Mouse (Mus musculus): ENCODE results near the gene Rnase13. TPM values are rescaled to one million over a fixed set of nuclear protein-coding genes. Genes with fewer than 3 reads are reported as not detected.

Gene Rnase13
- polyA plus RNA-seq, 1 experiment from 2014 or later: not detected

- H3K9me3 ChIP-seq: no peaks in the 10 kb centered on the region
- no peak for ATAC-seq (ENCODE audit: insufficient read depth, low FRiP score, low read depth)
- no peak within 1 kb of the TSS for H3K4me3 ChIP-seq (replicated peaks)
- peaks cover 40% of the 10 kb centered on the region for H3K36me3 ChIP-seq
- no peak within 1 kb of the TSS for H3K4me2 ChIP-seq
- WGBS: 86% methylated on average over 9 of the region's 9 CpGs
- H3K4me1 ChIP-seq: 0 out of 2 replicates have a peak, but pooled peaks cover 4% of the 10 kb centered on the region
- H3K27ac ChIP-seq: no peak within 1 kb of the TSS
- no peaks in the 10 kb centered on the region for H3K27me3 ChIP-seq (replicated peaks)
- no peak within 1 kb of the TSS for H3K9ac ChIP-seq
Observed at GRCm38 (mm10) chr14:51892191-51892939, 30.2 kb downstream of the Rnase13 start, which contains the start of gene Slc39a2. TSS of gene Slc39a2 (plus strand) at chr14:51892889.

GRCm38 (mm10) chr14:51889833-51890232 is 32.7 kb downstream of the Rnase13 start:
- ATAC-seq (ENCODE audit: insufficient read depth, low FRiP score, low read depth): no peak
- no peaks in the 10 kb centered on the region for H3K27me3 ChIP-seq (replicated peaks)
- no peak overlapping the region for H3K4me3 ChIP-seq (replicated peaks)
- H3K9ac ChIP-seq: no peak overlapping the region
- H3K4me2 ChIP-seq: no peak overlapping the region
- no peak overlapping the region for H3K27ac ChIP-seq
- no peaks in the 10 kb centered on the region for H3K9me3 ChIP-seq
- peaks cover 48% of the 10 kb centered on the region for H3K36me3 ChIP-seq
- peaks cover 15% of the 10 kb centered on the region; the same call in 1 of the 2 replicates for H3K4me1 ChIP-seq
- WGBS: 85% methylated on average over 6 of the region's 6 CpGs

- Histone ChIP-seq H3K27me3 (replicated peaks) (no peaks in the 10 kb centered on the region), H3K4me1 (peaks cover 11% of the 10 kb centered on the region; the same call in 1 of the 2 replicates), H3K4me3 (replicated peaks) (peak overlapping the region; percentile 71; the same call in 1 of the 2 replicates), H3K4me2 (peak overlapping the region; percentile 74), H3K27ac (no peak overlapping the region), H3K9ac (no peak overlapping the region), H3K36me3 (peaks cover 40% of the 10 kb centered on the region), H3K9me3 (no peaks in the 10 kb centered on the region)
- no peak for ATAC-seq (ENCODE audit: insufficient read depth, low FRiP score, low read depth)
- WGBS: 69% methylated on average over 6 of the region's 6 CpGs
Observed at GRCm38 (mm10) chr14:51886051-51886450, 36.5 kb downstream of the Rnase13 start.

GRCm38 (mm10) chr14:51884598-51885331 is 37.8 kb downstream of the Rnase13 start, which contains the start of gene Mettl17:
TSS of gene Mettl17 (plus strand) at chr14:51884842.
- peak within 1 kb of the TSS; percentile 71 for H3K4me3 ChIP-seq (replicated peaks)
- H3K9ac ChIP-seq: peak within 1 kb of the TSS; percentile 46; the same call in 1 of the 2 replicates
- H3K9me3 ChIP-seq: no peaks in the 10 kb centered on the region
- peak; percentile 96 for ATAC-seq (ENCODE audit: insufficient read depth, low FRiP score, low read depth)
- H3K36me3 ChIP-seq: peaks cover 29% of the 10 kb centered on the region; the same call in 1 of the 2 replicates
- peak within 1 kb of the TSS; percentile 74 for H3K4me2 ChIP-seq
- WGBS: 0% methylated on average over 43 of the region's 43 CpGs
- H3K4me1 ChIP-seq: peaks cover 11% of the 10 kb centered on the region; the same call in 1 of the 2 replicates
- H3K27ac ChIP-seq: peak within 1 kb of the TSS; percentile 84
- H3K27me3 ChIP-seq (replicated peaks): no peaks in the 10 kb centered on the region

GRCm38 (mm10) chr14:51884031-51884544 is 38.5 kb downstream of the Rnase13 start:
- Histone ChIP-seq H3K4me1 (peaks cover 11% of the 10 kb centered on the region; the same call in 1 of the 2 replicates), H3K36me3 (peaks cover 23% of the 10 kb centered on the region; the same call in 1 of the 2 replicates), H3K9ac (no peak overlapping the region), H3K4me2 (peak overlapping the region; percentile 74), H3K27me3 (replicated peaks) (no peaks in the 10 kb centered on the region), H3K9me3 (no peaks in the 10 kb centered on the region), H3K27ac (peak overlapping the region; percentile 84), H3K4me3 (replicated peaks) (peak overlapping the region; percentile 71)
- WGBS: under 1% methylated on average over 14 of the region's 14 CpGs
- peak; percentile 11 for ATAC-seq (ENCODE audit: insufficient read depth, low FRiP score, low read depth)

- 1% methylated on average over 4 of the region's 4 CpGs for WGBS
- ATAC-seq (ENCODE audit: insufficient read depth, low FRiP score, low read depth): peak; percentile 28; the same call in 1 of the 2 replicates
- no peak overlapping the region for H3K9ac ChIP-seq
Observed at GRCm38 (mm10) chr14:51883527-51884030, 39.0 kb downstream of the Rnase13 start.

GRCm38 (mm10) chr14:51877517-51877916 is 45.1 kb downstream of the Rnase13 start:
- 74% methylated on average over 3 of the region's 3 CpGs for whole genome bisulfite sequencing
- Histone ChIP-seq H3K27me3 (replicated peaks) (no peaks in the 10 kb centered on the region), H3K27ac (no peak overlapping the region), H3K4me3 (replicated peaks) (no peak overlapping the region), H3K36me3 (no peaks in the 10 kb centered on the region), H3K4me2 (no peak overlapping the region), H3K4me1 (no peaks in the 10 kb centered on the region), H3K9me3 (no peaks in the 10 kb centered on the region), H3K9ac (no peak overlapping the region)
- ATAC-seq (ENCODE audit: insufficient read depth, low FRiP score, low read depth): no peak

More at GRCm38 (mm10) chr14:51883527-51884030, 39.0 kb downstream of the Rnase13 start:
- Histone ChIP-seq H3K9me3 (no peaks in the 10 kb centered on the region), H3K27ac (peak overlapping the region; percentile 84), H3K27me3 (replicated peaks) (no peaks in the 10 kb centered on the region), H3K36me3 (peaks cover 18% of the 10 kb centered on the region; the same call in 1 of the 2 replicates), H3K4me2 (peak overlapping the region; percentile 74), H3K4me3 (replicated peaks) (peak overlapping the region; percentile 71), H3K4me1 (peaks cover 11% of the 10 kb centered on the region; the same call in 1 of the 2 replicates)

GRCm38 (mm10) chr14:51871741-51872140 is 50.8 kb downstream of the Rnase13 start:
- H3K4me3 ChIP-seq (replicated peaks): no peak overlapping the region

More at GRCm38 (mm10) chr14:51871741-51872140, 50.8 kb downstream of the Rnase13 start:
- H3K9ac ChIP-seq: no peak overlapping the region
- H3K4me1 ChIP-seq: no peaks in the 10 kb centered on the region
- H3K27me3 ChIP-seq (replicated peaks): no peaks in the 10 kb centered on the region
- no peak for ATAC-seq (ENCODE audit: insufficient read depth, low FRiP score, low read depth)
- H3K4me2 ChIP-seq: no peak overlapping the region
- H3K9me3 ChIP-seq: no peaks in the 10 kb centered on the region
- H3K27ac ChIP-seq: no peak overlapping the region
- H3K36me3 ChIP-seq: no peaks in the 10 kb centered on the region
- 72% methylated on average over 9 of the region's 9 CpGs for WGBS

Other genes with a start within 250 kb of the Rnase13 start
- not detected in 2 replicates for gene Gm17079, start 227.3 kb downstream of the Rnase13 start, polyA plus RNA-seq (2015; fragmentation: Nextera tagmentation; extraction: Ambion mirVana)
- gene Gm5800, start 205.6 kb downstream of the Rnase13 start, polyA plus RNA-seq (2015; fragmentation: Nextera tagmentation; extraction: Ambion mirVana): not detected in 2 replicates
- 0.85 and 1.0 TPM in 2 replicates for gene Ang4, start 149.2 kb downstream of the Rnase13 start, polyA plus RNA-seq (2015; fragmentation: Nextera tagmentation; extraction: Ambion mirVana)
- gene AY358078, start 122.7 kb downstream of the Rnase13 start, polyA plus RNA-seq (2015; fragmentation: Nextera tagmentation; extraction: Ambion mirVana): not detected in 2 replicates
- gene Ear6, start 69.1 kb downstream of the Rnase13 start, polyA plus RNA-seq (2015; fragmentation: Nextera tagmentation; extraction: Ambion mirVana): 0.19 and 0.39 TPM in 2 replicates
- gene Mettl17, start 37.9 kb downstream of the Rnase13 start, polyA plus RNA-seq (2015; fragmentation: Nextera tagmentation; extraction: Ambion mirVana): 50.7 and 57.7 TPM in 2 replicates
- gene Slc39a2, start 29.9 kb downstream of the Rnase13 start, polyA plus RNA-seq (2015; fragmentation: Nextera tagmentation; extraction: Ambion mirVana): 0.73 and 0.98 TPM in 2 replicates
- gene Ndrg2, start 8.6 kb downstream of the Rnase13 start, polyA plus RNA-seq (2015; fragmentation: Nextera tagmentation; extraction: Ambion mirVana): 73.7 and 81.7 TPM in 2 replicates
- gene Tppp2, start 4.3 kb downstream of the Rnase13 start, polyA plus RNA-seq (2015; fragmentation: Nextera tagmentation; extraction: Ambion mirVana): not detected in 2 replicates
- 85.7 and 102 TPM in 2 replicates for gene Arhgef40, start 61.9 kb upstream of the Rnase13 start, polyA plus RNA-seq (2015; fragmentation: Nextera tagmentation; extraction: Ambion mirVana)
- gene Tmem253, start 92.9 kb upstream of the Rnase13 start, polyA plus RNA-seq (2015; fragmentation: Nextera tagmentation; extraction: Ambion mirVana): 10.1 and 14.2 TPM in 2 replicates
- 30.8 and 32.9 TPM in 2 replicates for gene Zfp219, start 98.0 kb upstream of the Rnase13 start, polyA plus RNA-seq (2015; fragmentation: Nextera tagmentation; extraction: Ambion mirVana)
- not detected in 2 replicates for gene Olfr221, start 119.7 kb upstream of the Rnase13 start, polyA plus RNA-seq (2015; fragmentation: Nextera tagmentation; extraction: Ambion mirVana)
- 570 and 597 TPM in 2 replicates for gene Hnrnpc, start 181.3 kb upstream of the Rnase13 start, polyA plus RNA-seq (2015; fragmentation: Nextera tagmentation; extraction: Ambion mirVana)
- 56.4 and 59.0 TPM in 2 replicates for gene Rpgrip1, start 187.9 kb upstream of the Rnase13 start, polyA plus RNA-seq (2015; fragmentation: Nextera tagmentation; extraction: Ambion mirVana)